Mouse (Mus musculus) intestine, embryonic 16.5 days (tissue): ENCODE results near the gene Actr2. TPM values are rescaled to one million over a fixed set of nuclear protein-coding genes. Genes with fewer than 3 reads are reported as not detected.

Experiments
- polyA plus RNA-seq: library from polyadenylated mRNA; unstranded; fragments of >200 nt; fragmentation: Nextera tagmentation; extraction: Ambion mirVana; gene quantifications from 2 replicates; pipeline ENCODE4 v1.2.1, GENCODE M21; 2015

Gene Actr2
- polyA plus RNA-seq, 1 experiment from 2014 or later, result 113 TPM

Other genes with a start within 250 kb of the Actr2 start
- gene Spred2, start 188.5 kb downstream of the Actr2 start, polyA plus RNA-seq, result 4.4 and 4.9 TPM in 2 replicates
- gene Rab1a, start 88.5 kb upstream of the Actr2 start, polyA plus RNA-seq, result 368 and 403 TPM in 2 replicates
- 20.4 and 20.8 TPM in 2 replicates for gene Cep68, start 136.5 kb upstream of the Actr2 start, polyA plus RNA-seq
- gene Slc1a4, start 219.8 kb upstream of the Actr2 start, polyA plus RNA-seq, result 11.2 and 11.9 TPM in 2 replicates